Mouse (Mus musculus) kidney, adult 9 months (tissue): Measurements from ENCODE around the gene Mpv17l.
A peak's percentile ranks its signal among the peaks of the same experiment; 100 is the strongest.
"Not testable (repeated sequence)": the region's sequence is repeated elsewhere in the genome, so short reads cannot be mapped to it uniquely, and the experiment has no call there.

Experiments used
- DNase-seq: peaks from one replicate; pipeline ENCODE4 v3.0.0; 2022

The Mpv17l gene

DNA sequence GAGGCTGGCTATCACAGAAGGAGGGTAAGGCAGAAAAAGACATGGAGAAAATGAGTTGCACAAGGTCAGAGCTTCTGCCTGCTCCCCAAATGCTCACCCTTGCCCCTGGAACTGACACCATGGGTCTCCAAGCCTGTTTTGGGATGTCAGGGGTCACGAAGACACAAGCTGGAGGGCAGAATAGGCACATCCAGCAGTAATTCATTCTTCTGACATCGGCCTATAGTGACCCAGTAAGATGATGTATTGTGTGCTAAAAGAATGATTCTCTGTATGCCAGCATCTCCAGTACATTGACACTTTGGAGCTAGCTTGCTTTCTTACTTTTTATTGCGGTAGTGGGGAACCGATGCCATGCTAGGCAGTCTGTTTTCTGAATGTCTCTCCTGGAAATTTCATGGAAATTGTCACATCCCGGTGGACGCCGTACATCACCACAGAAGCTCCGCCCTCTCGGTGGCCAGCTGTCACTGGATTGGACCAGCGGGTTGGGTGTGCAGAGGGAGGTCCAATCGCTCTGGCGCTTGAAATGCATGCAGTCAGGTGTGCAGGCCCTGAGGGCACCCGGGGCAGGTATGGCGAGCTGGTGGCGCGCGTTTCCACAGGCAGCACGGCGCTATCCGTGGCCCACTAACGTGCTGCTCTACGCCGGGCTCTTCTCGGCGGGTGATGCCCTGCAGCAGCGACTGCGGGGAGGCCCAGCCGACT, 37.3 kb downstream of the Mpv17l start:
- peak; percentile 91 for DNase-seq

DNA sequence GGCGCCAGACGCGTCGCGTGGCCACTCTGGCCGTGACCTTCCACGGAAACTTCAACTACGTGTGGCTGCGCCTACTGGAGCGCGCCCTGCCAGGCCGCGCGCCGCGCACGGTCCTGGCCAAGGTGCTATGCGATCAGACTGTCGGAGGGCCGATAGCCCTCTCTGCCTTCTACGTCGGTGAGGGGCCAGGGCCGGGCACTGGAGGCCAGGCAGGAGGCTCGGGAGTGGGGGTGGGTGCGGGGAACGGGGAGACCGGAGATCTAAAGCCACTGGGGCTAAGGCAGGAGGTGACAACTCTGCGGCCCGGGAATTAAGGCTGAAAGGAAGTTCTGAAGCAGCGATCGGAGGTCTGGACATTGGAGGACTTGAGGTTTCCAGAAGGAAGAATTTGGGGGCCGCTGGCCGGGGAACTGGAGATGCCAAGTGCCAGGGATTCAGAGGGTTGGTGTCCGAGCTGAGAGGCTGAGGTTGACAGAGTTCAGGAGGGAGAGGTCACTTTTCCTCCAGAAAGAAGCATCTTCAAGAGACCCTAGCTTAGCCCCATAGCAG, 38.0 kb downstream of the Mpv17l start:
- no peak for DNase-seq

DNA sequence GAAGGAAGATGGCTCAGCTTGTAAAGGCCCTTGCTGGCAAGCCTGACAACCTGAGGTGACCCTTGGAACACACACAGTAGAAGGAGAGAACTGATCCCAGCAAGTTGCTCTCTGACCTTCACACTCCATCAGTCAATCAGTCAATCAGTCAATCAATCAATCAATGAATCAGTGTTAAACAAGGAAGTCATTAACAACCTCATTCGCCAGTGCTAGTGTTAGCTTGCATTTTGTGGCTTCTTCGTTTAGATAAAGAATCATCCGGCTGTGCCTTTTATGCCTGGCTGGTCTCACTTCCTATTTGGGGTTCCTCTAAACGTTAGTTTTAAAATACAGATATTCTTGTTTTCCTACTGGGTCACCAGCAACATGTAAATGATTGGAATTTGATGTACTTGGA, 41.2 kb downstream of the Mpv17l start:
- no peak for DNase-seq

DNA sequence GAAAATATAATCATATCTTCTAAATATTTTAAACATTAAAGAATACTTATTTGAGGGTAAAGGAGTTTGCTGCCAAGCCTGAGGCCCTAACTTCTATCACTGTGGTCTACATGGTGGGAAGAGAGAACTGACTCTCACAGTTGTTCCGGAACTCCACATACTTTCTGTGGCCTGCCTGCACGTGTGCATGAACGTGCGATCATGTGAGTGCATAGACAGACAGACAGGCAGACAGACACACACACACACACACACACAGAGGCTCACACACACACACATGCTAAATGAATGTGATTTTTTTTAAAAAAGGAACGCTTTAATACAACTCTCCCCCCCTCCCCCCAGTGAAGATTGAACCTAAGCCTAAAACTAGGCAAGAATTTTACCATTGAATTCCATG, 41.8 kb downstream of the Mpv17l start:
- DNase-seq: no peak

DNA sequence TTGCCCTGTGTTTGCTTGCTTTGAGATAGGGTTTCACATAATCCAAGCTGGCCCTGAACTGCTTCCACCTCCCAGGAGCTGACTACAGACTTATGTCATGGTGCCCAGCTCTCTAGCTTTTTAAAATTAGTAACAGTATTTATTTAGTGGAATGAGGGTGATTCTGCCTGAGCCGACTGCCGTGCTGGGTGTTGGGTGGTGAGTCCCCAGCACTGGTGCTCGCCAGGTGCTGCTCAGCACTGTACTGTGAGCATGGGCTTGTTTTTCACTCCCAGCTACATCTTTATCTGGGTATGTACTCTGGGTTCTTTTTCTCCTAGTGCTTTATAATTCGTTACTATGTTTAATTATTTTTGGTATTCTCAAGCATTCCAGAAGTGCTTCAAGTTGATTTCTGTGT, 42.2 kb downstream of the Mpv17l start:
- DNase-seq: no peak

DNA sequence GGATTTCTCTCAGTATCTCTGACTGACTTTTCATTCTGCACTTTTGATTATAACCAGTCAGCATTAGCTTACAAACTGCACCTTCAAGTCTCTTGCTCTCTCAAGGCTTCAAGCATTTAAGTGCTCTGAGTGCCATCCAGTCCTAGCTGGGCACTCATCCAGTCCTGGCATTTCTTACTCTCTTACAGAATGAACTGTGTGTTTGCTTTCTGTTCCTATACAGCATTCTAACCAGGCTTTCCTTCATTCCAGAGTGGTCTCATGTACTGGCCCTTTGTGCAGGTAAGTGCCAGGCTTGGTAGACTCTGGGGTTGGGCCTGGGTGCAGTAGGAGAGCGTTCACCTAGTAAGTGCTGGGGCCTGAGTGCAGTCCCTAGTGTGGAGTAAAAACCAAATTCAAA, 43.3 kb downstream of the Mpv17l start:
- DNase-seq: no peak

DNA sequence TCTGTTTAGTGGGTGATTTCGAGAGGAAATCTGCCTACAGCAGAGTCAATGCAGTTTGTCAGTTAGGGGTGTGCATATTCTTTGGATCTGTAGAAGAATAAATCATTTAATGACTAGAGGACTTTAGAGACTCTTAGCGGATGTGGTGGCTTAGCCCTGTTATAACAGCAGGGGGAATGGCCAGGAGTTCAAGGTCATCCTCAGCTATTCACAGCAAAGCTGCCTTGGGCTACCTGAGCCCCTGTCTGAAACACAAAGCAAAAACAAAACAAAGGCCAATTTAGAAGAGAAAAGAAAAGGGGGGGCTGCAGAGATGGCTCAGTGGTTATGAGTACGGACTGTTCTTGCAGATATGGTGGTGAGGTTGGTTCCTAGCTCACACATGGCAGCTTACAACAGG, 48.3 kb downstream of the Mpv17l start:
- no peak for DNase-seq

DNA sequence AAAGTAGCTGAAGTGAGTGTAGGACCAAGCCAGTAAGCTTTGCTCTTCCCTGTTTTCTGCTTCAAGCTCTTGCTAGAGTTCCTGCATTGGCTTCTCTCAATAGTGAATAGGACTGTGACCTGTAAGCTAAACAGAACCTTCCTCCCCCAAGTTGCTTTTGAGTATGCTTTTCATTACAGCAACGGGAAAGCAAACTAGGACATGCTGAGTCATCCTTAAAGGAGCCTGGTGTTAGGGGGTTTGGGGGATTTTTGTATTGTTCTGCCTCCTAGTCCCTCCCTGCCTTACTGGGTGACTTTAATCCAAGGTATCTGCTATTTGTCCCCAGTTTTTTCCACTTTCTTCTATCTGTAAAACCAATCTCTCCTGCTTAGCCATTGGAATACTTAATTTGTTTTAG, 59.1 kb downstream of the Mpv17l start:
- no peak for DNase-seq

DNA sequence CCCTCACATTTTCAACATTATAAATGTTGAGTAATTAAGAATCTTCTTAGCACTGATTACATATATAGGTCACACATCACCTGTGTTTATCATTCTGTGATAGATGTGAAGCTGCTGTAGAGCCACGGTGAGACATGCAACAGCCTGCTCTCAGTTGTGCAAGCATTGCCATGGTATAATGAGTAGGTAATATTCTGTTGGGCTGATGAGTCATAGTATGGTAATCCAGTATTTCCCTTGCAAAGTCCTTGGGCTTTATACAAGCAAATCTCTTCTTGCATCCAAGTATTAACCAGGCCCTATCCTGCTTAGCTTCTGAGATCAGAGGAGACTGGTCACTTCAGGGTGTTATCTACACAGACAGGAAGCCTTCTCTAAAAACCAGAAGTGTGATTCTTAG, 66.1 kb downstream of the Mpv17l start:
- no peak for DNase-seq

DNA sequence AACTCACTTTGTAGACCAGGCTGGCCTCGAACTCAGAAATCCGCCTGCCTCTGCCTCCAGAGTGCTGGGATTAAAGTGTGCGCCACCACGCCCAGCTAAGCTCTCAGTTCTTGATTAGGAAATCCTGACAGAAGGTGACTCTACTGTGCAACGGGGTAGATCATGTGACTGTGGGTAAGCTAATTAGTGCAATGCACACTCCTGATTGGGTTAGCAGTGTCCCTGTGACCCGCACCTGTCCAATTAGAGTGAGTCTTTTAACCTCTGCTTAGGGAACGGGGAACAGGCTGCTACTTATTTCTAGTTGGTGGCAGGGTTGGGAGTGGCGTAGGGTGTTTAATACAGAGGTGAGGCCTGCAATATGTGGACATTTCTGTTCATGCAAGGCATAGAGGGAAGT, 69.1 kb downstream of the Mpv17l start:
- DNase-seq: no peak

DNA sequence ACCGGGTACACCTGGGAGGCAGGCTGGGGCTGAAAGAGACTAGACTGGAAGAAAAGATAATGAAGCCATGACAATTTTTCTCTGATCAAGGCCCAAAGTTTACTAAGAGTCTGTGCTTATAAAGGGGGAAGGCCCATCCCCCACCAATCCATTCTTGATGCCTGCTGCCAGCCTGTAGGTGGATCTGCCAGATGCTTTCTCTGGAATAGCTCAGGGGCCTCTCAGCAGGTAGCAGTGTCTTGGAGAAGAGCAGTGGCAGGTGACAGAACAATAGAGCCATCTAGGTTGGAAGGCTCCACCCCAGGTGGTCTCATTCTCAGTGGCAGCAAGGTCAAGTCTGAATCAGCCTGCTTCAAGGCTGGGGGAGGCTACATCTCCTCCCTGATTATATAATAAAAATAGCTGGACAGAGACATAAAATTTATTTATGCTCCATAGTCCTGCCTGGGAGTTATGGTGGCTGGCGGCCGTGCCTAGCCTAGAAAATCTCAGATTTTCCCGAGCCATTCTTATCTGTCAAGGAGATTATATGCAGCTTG, 73.5 kb downstream of the Mpv17l start:
- not testable (repeated sequence) for DNase-seq

DNA sequence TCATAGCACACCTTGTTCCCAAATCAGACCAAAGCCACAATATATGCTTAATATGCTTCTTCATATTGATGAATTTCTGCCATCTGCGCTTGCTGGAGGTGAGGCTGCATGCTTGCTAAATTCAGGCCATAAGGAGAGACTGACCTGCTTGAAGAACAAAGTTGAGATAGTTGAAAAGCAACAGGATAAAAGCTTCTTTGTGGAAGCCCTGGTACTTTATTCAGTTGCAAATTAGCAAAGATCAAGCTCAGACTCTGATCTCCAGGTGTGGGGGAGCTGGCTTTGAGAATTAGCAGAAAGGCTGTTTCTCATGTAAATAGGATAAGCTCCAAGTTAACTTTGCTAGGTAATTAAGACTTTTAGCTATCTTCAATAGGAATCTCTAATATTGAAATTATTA, 74.1 kb downstream of the Mpv17l start:
- not testable (repeated sequence) for DNase-seq

DNA sequence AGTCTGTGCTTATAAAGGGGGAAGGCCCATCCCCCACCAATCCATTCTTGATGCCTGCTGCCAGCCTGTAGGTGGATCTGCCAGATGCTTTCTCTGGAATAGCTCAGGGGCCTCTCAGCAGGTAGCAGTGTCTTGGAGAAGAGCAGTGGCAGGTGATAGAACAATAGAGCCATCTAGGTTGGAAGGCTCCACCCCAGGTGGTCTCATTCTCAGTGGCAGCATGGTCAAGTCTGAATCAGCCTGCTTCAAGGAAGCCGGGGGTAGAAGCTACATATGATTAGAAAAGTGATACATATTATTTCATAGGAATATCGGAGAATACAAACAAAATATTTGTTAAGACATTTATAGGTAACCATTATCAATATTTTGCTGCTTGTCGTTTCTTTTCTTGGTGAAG, 78.8 kb downstream of the Mpv17l start:
- DNase-seq: not testable (repeated sequence)

DNA sequence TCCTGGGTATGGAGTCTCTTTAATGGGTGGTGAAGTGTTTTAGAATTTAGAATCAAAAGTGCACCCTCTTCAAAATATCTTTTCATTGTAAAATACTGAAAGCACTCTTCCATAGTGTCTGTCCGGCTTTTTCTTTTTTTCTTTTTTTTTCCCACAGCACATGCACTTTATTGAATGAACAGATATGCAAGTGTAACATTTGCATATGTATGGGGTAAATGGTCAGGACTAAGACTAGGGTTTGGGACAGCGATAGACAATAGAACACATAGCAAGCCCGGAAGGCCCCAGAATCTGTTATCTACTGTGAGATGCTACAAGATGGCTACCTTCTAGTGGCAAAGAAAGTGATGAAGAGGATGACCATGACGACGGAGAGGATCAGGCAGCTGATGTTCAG, 80.2 kb downstream of the Mpv17l start:
- DNase-seq: no peak

DNA sequence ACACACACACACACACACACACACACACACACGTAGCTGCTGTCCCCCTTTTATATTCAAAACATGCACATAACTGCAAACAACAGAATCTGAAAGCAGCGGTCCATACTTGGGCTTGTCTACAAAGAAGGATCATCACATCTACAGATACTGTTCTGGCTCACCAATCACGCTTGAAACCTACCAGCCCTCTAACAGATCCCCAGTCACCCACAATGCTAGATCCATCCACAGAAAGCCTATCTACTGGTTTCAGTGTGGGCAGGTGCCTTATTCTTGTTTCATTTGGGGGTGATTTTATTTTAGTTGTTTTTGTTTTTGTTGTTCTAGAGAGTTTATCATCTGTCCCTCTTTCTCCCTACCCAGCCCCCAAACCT, 83.2 kb downstream of the Mpv17l start:
- no peak for DNase-seq

DNA sequence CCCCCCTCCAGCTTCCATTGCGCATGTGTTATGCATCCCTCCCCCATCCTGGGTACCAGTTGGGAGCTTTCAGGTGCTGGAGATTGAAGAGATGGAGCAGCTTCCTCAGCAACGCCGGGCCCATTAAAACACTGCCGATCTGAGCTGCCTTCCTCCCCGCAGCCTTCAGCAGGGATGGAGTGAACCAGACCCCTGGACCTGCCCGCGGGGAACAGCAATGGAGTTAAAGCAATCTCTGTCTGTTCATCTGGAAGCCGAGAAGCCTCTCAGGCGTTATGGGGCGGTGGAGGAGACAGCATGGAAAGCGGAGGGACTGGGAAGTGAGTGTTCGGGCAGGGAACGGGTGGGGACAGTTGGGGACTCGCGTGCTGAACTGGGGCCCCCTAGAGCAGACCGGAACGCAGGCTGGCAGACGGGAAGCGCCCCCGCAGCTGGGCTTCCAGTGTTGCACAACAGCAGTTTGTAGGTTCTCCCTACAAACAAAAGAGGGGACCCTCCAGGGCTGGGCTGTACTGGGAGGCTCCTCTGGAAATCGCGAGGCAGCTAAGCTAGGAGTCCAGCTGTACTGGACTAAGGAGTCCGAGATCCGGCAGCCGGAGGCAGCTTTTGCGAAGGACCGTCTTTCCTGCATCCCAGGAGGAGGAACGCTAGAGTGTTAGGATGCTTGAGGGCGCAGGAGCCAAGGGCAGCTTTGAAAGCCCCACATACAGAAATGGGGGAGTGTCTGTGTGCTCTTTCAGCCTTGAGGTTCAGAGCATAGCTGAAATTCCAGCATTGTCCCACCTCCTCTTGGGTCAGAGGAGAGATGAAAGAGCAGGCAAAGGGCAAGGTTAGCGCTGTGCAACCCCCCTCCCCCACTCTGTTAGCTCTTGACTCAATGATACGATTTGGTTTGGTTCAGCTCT, 83.9 kb downstream of the Mpv17l start, which contains the start of the genes 2900011O08Rik and Ifitm7:
2900011O08Rik (plus strand) TSS at position 31 of the 905 bp plus-strand sequence.
Ifitm7 (minus strand) TSS at position 315 of the 905 bp plus-strand sequence.
- DNase-seq: peak; percentile 29

DNA sequence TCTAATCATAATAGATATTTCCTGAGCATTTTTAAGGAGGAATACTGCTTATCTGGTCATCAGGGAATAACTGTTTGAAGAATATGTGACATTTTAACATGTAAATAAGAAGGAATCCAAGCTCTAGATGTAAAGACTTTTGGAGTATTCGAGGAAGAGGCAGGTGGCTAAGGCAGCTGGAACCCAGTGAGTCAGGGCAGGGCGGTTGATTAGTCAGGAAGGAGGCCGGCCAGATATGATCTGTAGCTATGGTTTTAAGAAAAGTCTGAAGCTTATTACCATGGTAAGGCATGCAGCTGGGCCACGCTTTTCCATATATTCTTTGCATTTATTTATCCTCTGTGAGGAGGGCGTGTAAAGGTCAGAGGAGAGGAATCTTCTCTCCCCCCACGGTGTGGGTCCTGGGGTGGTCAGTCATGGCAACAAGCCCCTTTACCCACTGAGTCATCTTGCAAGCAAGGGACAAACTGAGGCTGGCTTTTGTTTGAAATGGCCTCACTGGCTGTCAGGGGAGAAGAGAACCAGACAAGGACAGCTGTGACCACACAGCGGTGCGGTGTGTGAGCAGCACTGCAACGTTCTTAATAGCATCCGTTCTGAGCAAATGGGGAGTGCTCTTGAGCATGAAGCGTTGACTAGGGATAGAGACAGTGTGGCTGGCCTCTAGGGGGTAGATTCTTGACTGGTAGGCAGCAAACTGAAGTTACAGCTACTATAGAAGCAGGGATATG, 89.7 kb downstream of the Mpv17l start:
- no peak for DNase-seq

DNA sequence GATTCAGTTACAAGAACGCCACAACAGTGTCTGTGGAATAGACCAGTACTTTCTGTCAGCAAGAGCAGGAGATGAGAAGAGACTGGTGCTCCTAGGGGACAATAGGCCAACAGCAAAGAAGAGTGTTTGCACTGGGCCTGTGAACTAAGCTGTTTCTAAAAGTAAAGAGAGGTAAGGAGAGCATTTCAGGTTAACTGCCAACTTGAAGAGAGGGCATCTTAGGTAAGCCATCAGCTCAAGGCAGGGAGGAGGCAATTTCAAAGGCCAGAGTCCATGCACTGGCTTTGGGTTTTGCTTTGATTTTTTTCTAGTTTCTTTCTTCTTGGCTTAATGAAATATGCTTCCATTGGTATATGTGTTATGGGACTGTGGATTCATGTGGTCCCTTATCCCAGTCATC, 91.1 kb downstream of the Mpv17l start:
- DNase-seq: peak; percentile 81

DNA sequence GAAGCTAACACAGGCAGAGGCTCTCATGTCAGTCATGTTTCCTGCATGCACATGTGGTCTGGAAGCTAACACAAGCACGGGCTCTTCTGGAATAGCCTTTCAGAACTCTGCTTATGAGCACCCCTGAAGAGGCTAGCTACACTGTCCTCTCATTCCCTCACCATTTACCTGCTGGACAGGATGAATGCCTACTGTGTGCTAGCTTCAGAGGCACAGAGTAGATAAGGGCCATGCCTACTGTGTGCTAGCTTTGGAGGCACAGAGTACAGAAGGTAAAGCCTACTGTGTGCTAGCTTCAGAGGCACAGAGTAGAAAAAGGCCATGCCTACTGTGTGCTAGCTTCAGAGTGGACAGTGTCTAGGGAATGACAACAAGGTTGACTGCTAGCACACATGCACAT, 91.5 kb downstream of the Mpv17l start:
- DNase-seq: no peak
